Mouse (Mus musculus) neural tube, embryonic 13.5 days (tissue): Measurements from ENCODE around the gene Arhgap31. TPM values are rescaled to one million over a fixed set of nuclear protein-coding genes. Genes with fewer than 3 reads are reported as not detected.

Experiments
- polyA plus RNA-seq: library from polyadenylated mRNA; unstranded; fragments of >200 nt; fragmentation: Nextera tagmentation; extraction: Ambion mirVana; gene quantifications from 2 replicates; pipeline ENCODE4 v1.2.1, GENCODE M21; 2015

Arhgap31 gene
- polyA plus RNA-seq, 1 experiment from 2014 or later = 5.8 TPM

Other genes starting within 250 kb of the Arhgap31 start
- gene Timmdc1, start 190.6 kb downstream of the Arhgap31 start, polyA plus RNA-seq = 39.6 and 39.9 TPM in 2 replicates
- 63.3 and 73.7 TPM in 2 replicates for gene Poglut1, start 163.0 kb downstream of the Arhgap31 start, polyA plus RNA-seq
- 43.9 and 57.8 TPM in 2 replicates for gene Tmem39a, start 154.6 kb downstream of the Arhgap31 start, polyA plus RNA-seq
- gene B4galt4, start 29.0 kb upstream of the Arhgap31 start, polyA plus RNA-seq = 24.8 and 28.5 TPM in 2 replicates
- gene Upk1b, start 87.1 kb upstream of the Arhgap31 start, polyA plus RNA-seq = 0.20 and 0.41 TPM in 2 replicates
- gene 4930435E12Rik, start 115.5 kb upstream of the Arhgap31 start, polyA plus RNA-seq = not detected in 2 replicates
- gene Igsf11, start 179.4 kb upstream of the Arhgap31 start, polyA plus RNA-seq = 4.3 and 5.5 TPM in 2 replicates